Mouse (Mus musculus): Measurements from ENCODE around the gene H2-Ke6. TPM values are rescaled to one million over a fixed set of nuclear protein-coding genes. Genes with fewer than 3 reads are reported as not detected.
"Not testable (repeated sequence)": the region's sequence is repeated elsewhere in the genome, so short reads cannot be mapped to it uniquely, and the experiment has no call there.

The H2-Ke6 gene
- total RNA-seq, 1 experiment from 2014 or later: 114 TPM

- ATAC-seq (ENCODE audit: extremely low read depth, insufficient number of reproducible peaks, low FRiP score, poor library complexity, severe bottlenecking): no peak
Measured at GRCm38 (mm10) chr17:34006570-34006969, 21.3 kb downstream of the H2-Ke6 start.

GRCm38 (mm10) chr17:34003426-34003825 lies 24.4 kb downstream of the H2-Ke6 start:
- ATAC-seq (ENCODE audit: extremely low read depth, insufficient number of reproducible peaks, low FRiP score, poor library complexity, severe bottlenecking): no peak

GRCm38 (mm10) chr17:34000796-34001195 lies 27.1 kb downstream of the H2-Ke6 start:
- not testable (repeated sequence) for ATAC-seq (ENCODE audit: extremely low read depth, insufficient number of reproducible peaks, low FRiP score, poor library complexity, severe bottlenecking)

GRCm38 (mm10) chr17:34000150-34000537 lies 27.7 kb downstream of the H2-Ke6 start, which contains the start of gene H2-K1:
TSS of gene H2-K1 (minus strand) at chr17:34000347.
- ATAC-seq (ENCODE audit: extremely low read depth, insufficient number of reproducible peaks, low FRiP score, poor library complexity, severe bottlenecking): peak; percentile 97

- no peak for ATAC-seq (ENCODE audit: extremely low read depth, insufficient number of reproducible peaks, low FRiP score, poor library complexity, severe bottlenecking)
Measured at GRCm38 (mm10) chr17:33999341-34000149, 28.3 kb downstream of the H2-Ke6 start.

GRCm38 (mm10) chr17:33998697-33999096 lies 29.2 kb downstream of the H2-Ke6 start:
- ATAC-seq (ENCODE audit: extremely low read depth, insufficient number of reproducible peaks, low FRiP score, poor library complexity, severe bottlenecking): not testable (repeated sequence)

- not testable (repeated sequence) for ATAC-seq (ENCODE audit: extremely low read depth, insufficient number of reproducible peaks, low FRiP score, poor library complexity, severe bottlenecking)
Measured at GRCm38 (mm10) chr17:33997025-33997424, 30.8 kb downstream of the H2-Ke6 start.

- ATAC-seq (ENCODE audit: extremely low read depth, insufficient number of reproducible peaks, low FRiP score, poor library complexity, severe bottlenecking): no peak
Measured at GRCm38 (mm10) chr17:33995651-33996050, 32.2 kb downstream of the H2-Ke6 start.

- no peak for ATAC-seq (ENCODE audit: extremely low read depth, insufficient number of reproducible peaks, low FRiP score, poor library complexity, severe bottlenecking)
Measured at GRCm38 (mm10) chr17:33994959-33995358, 32.9 kb downstream of the H2-Ke6 start.

GRCm38 (mm10) chr17:33991788-33992664 lies 35.8 kb downstream of the H2-Ke6 start:
- ATAC-seq (ENCODE audit: extremely low read depth, insufficient number of reproducible peaks, low FRiP score, poor library complexity, severe bottlenecking): peak; percentile 71

- not testable (repeated sequence) for ATAC-seq (ENCODE audit: extremely low read depth, insufficient number of reproducible peaks, low FRiP score, poor library complexity, severe bottlenecking)
Measured at GRCm38 (mm10) chr17:33982136-33982535, 45.7 kb downstream of the H2-Ke6 start.

- peak; percentile 62 for ATAC-seq (ENCODE audit: extremely low read depth, insufficient number of reproducible peaks, low FRiP score, poor library complexity, severe bottlenecking)
Measured at GRCm38 (mm10) chr17:33981192-33981909, 46.5 kb downstream of the H2-Ke6 start.

GRCm38 (mm10) chr17:33980181-33981035 lies 47.5 kb downstream of the H2-Ke6 start:
- no peak for ATAC-seq (ENCODE audit: extremely low read depth, insufficient number of reproducible peaks, low FRiP score, poor library complexity, severe bottlenecking)

GRCm38 (mm10) chr17:33979512-33980050 lies 48.3 kb downstream of the H2-Ke6 start:
- no peak for ATAC-seq (ENCODE audit: extremely low read depth, insufficient number of reproducible peaks, low FRiP score, poor library complexity, severe bottlenecking)

GRCm38 (mm10) chr17:33978631-33979031 lies 49.2 kb downstream of the H2-Ke6 start:
- peak; percentile 94 for ATAC-seq (ENCODE audit: extremely low read depth, insufficient number of reproducible peaks, low FRiP score, poor library complexity, severe bottlenecking)

GRCm38 (mm10) chr17:33977861-33978557 lies 49.9 kb downstream of the H2-Ke6 start:
- ATAC-seq (ENCODE audit: extremely low read depth, insufficient number of reproducible peaks, low FRiP score, poor library complexity, severe bottlenecking): no peak

All from neutrophil, adult 5-6 weeks (primary cell).